Mouse (Mus musculus): ENCODE results near the gene Tff3. TPM values are rescaled to one million over a fixed set of nuclear protein-coding genes. Genes with fewer than 3 reads are reported as not detected.

Tff3 gene
- total RNA-seq, 2 experiments from 2014 or later = not detected

Other genes starting within 250 kb of the Tff3 start
- gene Glp1r, start 227.8 kb downstream of the Tff3 start, total RNA-seq (2021) = not detected
- not detected for gene Umodl1, start 175.0 kb downstream of the Tff3 start, total RNA-seq (2021)
- gene Abcg1, start 72.0 kb downstream of the Tff3 start, total RNA-seq (2021) = 1 to 10 TPM; 1.8 to 2.9 TPM
- not detected for gene Tff2, start 14.6 kb upstream of the Tff3 start, total RNA-seq (2021)
- gene Tff1, start 35.6 kb upstream of the Tff3 start, total RNA-seq (2021) = not detected
- not detected for gene Tmprss3, start 69.3 kb upstream of the Tff3 start, total RNA-seq (2021)
- gene Ubash3a, start 78.2 kb upstream of the Tff3 start, total RNA-seq (2021) = under 1 TPM in 1 of 2 experiments, not detected in 1; 0.19 TPM
- 10 to 100 TPM in 1 of 2 experiments, 1 to 10 TPM in 1; 8.0 to 10.2 TPM for gene Rsph1, start 147.7 kb upstream of the Tff3 start, total RNA-seq (2021)
- 1 to 10 TPM; 3.0 to 5.2 TPM for gene Slc37a1, start 157.1 kb upstream of the Tff3 start, total RNA-seq (2021)